In the genomic region with DNA sequence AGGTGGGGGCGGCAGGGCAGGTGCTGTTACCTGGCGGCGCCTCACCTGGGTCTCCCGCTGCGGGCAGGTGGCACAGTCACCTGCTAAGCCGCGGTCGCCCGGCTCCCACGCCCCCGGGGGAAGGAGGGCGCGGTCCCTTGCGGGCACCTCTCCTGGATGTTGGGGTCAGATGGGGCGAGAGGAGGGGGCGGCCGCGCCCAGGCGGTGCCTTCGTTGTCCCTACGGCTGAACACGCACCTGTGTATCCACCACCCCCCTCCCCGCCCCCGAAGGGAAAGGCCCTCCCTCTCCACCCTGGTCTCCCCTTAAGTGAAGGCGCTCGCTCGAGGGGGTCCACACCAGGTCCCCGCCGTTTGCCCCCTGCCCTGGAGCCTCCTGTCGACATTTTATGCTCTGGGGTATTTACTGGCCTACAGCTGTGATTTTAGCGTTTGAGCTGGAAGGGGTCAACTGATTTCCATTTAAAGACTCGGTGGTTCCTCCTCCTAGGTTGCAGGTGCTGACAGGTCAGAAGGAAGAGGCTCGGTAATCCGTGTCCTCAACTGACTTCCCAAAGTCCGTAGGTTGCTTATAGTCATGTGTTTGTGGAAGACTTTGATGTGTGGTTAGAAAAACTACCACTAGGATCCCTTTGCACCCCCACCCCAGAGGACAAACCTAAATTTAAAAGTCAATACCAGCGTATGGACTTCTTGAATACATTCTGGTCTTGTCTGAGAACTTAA, we compare ENCODE assay signal across 8 mouse cellular contexts. TPM values are rescaled to one million over a fixed set of nuclear protein-coding genes. Genes with fewer than 3 reads are reported as not detected.
DNase-seq lines count a peak whose midpoint lies in the region; ATAC-seq and TF ChIP-seq lines count a peak whose summit lies in the region.

No protein-coding gene starts in this region.

- peak overlapping the region; percentile 84 for H3K9ac ChIP-seq in ES-Bruce4 (ENCODE audit: low read depth, poor library complexity, severe bottlenecking)
- peak overlapping the region; percentile 84 for H3K9ac ChIP-seq in embryonic facial prominence, embryonic 12.5 days
- peak overlapping the region; percentile 97 for H3K9ac ChIP-seq in midbrain, embryonic 14.5 days (replicated peaks; ENCODE audit: low read length)

- DNase-seq in kidney, adult 11 months: peak; percentile 58
- DNase-seq in kidney, postnatal 4 days: no peak
- peak; percentile 35 to 65 for DNase-seq in kidney, adult 8-10 months
- DNase-seq in midbrain, embryonic 14.5 days: peak; percentile 47
- no peak for DNase-seq in c-Kit-positive CD71-positive TER-119-positive erythroid progenitor cells, embryonic 14.5 days (ENCODE audit: low spot score)
- no peak for DNase-seq in left cerebral cortex, adult 18-20 months (ENCODE audit: low spot score in 2 of 2)

- no peak for TF ChIP-seq CTCF in ES-Bruce4 (IDR thresholded peaks at IDR 0.05; ENCODE audit: low read depth, low read length)

- H3K9me3 ChIP-seq in ES-Bruce4 (replicated peaks; ENCODE audit: control insufficient read depth, insufficient read depth, low read length, poor library complexity, severe bottlenecking): peaks cover 8% of the 10 kb centered on the region; the same call in 1 of the 2 replicates
- H3K9me3 ChIP-seq in embryonic facial prominence, embryonic 12.5 days: no peaks in the 10 kb centered on the region; the same call in 1 of the 2 replicates
- peaks cover 15% of the 10 kb centered on the region for H3K9me3 ChIP-seq in midbrain, embryonic 14.5 days (ENCODE audit: control insufficient read depth, low read length)

- H3K4me1 ChIP-seq in ES-Bruce4 (ENCODE audit: control insufficient read depth, insufficient read depth, low read length): no peaks in the 10 kb centered on the region
- 0 out of 2 replicates have a peak, but pooled peaks cover 1% of the 10 kb centered on the region for H3K4me1 ChIP-seq in embryonic facial prominence, embryonic 12.5 days
- H3K4me1 ChIP-seq in midbrain, embryonic 14.5 days (ENCODE audit: control insufficient read depth, insufficient read depth, low read length): peaks cover 11% of the 10 kb centered on the region; the same call in 1 of the 2 replicates

- H3K4me2 ChIP-seq in embryonic facial prominence, embryonic 12.5 days (replicated peaks): peak overlapping the region; percentile 83
- H3K4me2 ChIP-seq in midbrain, embryonic 14.5 days (ENCODE audit: low read length): peak overlapping the region; percentile 62

- H3K4me3 ChIP-seq in ES-Bruce4 (ENCODE audit: low read depth, low read length): peak overlapping the region; percentile 79
- H3K4me3 ChIP-seq in embryonic facial prominence, embryonic 12.5 days: peak overlapping the region; percentile 66
- peak overlapping the region; percentile 71 for H3K4me3 ChIP-seq in midbrain, embryonic 14.5 days (replicated peaks; ENCODE audit: low read depth, low read length)

- H3K36me3 ChIP-seq in ES-Bruce4 (ENCODE audit: control insufficient read depth, insufficient read depth, low read length, poor library complexity, severe bottlenecking): no peaks in the 10 kb centered on the region
- no peaks in the 10 kb centered on the region for H3K36me3 ChIP-seq in embryonic facial prominence, embryonic 12.5 days
- H3K36me3 ChIP-seq in midbrain, embryonic 14.5 days (ENCODE audit: control insufficient read depth, insufficient read depth, low read length): no peaks in the 10 kb centered on the region

- TF ChIP-seq POLR2A in ES-Bruce4 (IDR thresholded peaks at IDR 0.05; ENCODE audit: insufficient read depth, low read length): no peak

- ATAC-seq in embryonic facial prominence, embryonic 12.5 days (ENCODE audit: insufficient number of reproducible peaks, insufficient read depth, low FRiP score, low TSS enrichment): peak; percentile 58; the same call in 1 of the 2 replicates
- peak; percentile 63 for ATAC-seq in midbrain, embryonic 14.5 days (ENCODE audit: low FRiP score, low TSS enrichment)

- no peaks in the 10 kb centered on the region for H3K27me3 ChIP-seq in ES-Bruce4 (ENCODE audit: control insufficient read depth, insufficient read depth, low read length, poor library complexity, severe bottlenecking)
- 0 out of 2 replicates have a peak, but pooled peaks cover 4% of the 10 kb centered on the region for H3K27me3 ChIP-seq in embryonic facial prominence, embryonic 12.5 days
- H3K27me3 ChIP-seq in midbrain, embryonic 14.5 days (ENCODE audit: control insufficient read depth, insufficient read depth, low read length): no peaks in the 10 kb centered on the region

- 0 out of 2 replicates have a peak, but pooled peaks have one; percentile 19 for TF ChIP-seq EP300 in ES-Bruce4 (IDR thresholded peaks at IDR 0.05; ENCODE audit: insufficient read depth, low read depth, low read length)

- 4% methylated on average over 22 of the region's 36 CpGs for WGBS in embryonic facial prominence, embryonic 12.5 days
- WGBS in midbrain, embryonic 14.5 days: 3% methylated on average over 24 of the region's 36 CpGs

- H3K27ac ChIP-seq in ES-Bruce4 (ENCODE audit: insufficient read depth, low read length): no peak overlapping the region
- no peak overlapping the region for H3K27ac ChIP-seq in embryonic facial prominence, embryonic 12.5 days
- H3K27ac ChIP-seq in midbrain, embryonic 14.5 days (replicated peaks; ENCODE audit: low read depth, low read length): peak overlapping the region; percentile 89

RNA-seq across cellular contexts. Expression of a gene that starts 0.5 kb away (rescaled TPM):
- polyA plus RNA-seq in ES-Bruce4 (2011; ENCODE audit: insufficient read depth, insufficient read length, low read depth, missing spikeins): 13.0 and 14.0 TPM in 2 replicates
- 6.1 and 6.2 TPM in 2 replicates for polyA plus RNA-seq in embryonic facial prominence, embryonic 12.5 days (2016; fragmentation: Nextera tagmentation; extraction: Ambion mirVana)
- 23.9 and 28.5 TPM in 2 replicates for polyA plus RNA-seq in midbrain, embryonic 14.5 days (2014; fragmentation: Nextera tagmentation; extraction: Ambion mirVana)
- 10 to 100 TPM; 81.7 to 86.0 TPM for total RNA-seq in left cerebral cortex, adult 18-20 months (2021)

Comparison
In these comparisons a context has a peak if more than half of its experiments do, and no peak if none do; other contexts are left out.
1. DNase-seq: peak in kidney, adult 11 months (single experiment), kidney, adult 8-10 months (2 of 2) and midbrain, embryonic 14.5 days (single experiment); none in kidney, postnatal 4 days (0 of 2), c-Kit-positive CD71-positive TER-119-positive erythroid progenitor cells, embryonic 14.5 days (single experiment) and left cerebral cortex, adult 18-20 months (0 of 2).
2. Peak in every context shown above with its lines, with median percentiles within 50 percentile points of each other: H3K4me3 ChIP-seq and H3K9ac ChIP-seq.